Mouse (Mus musculus) midbrain, embryonic 11.5 days (tissue): ENCODE results near the gene Zfp984. TPM values are rescaled to one million over a fixed set of nuclear protein-coding genes. Genes with fewer than 3 reads are reported as not detected.
"Not testable (repeated sequence)": the region's sequence is repeated elsewhere in the genome, so short reads cannot be mapped to it uniquely, and the experiment has no call there.

Source experiments
- ATAC-seq: fragments of 200-750 bp; cut with Nextera tagmentation; 2 replicates; pipeline ENCODE4 v1.8.0; 2017; ENCODE audit warnings: moderate TSS enrichment, moderate library complexity; ENCODE audit not compliant: low FRiP score
- DNase-seq: peaks from one replicate; pipeline ENCODE4 v3.0.0; 2015; ENCODE audit warnings: low spot score; ENCODE audit errors: missing footprints
- H3K27ac ChIP-seq: fragments of 300-500 bp; sonication (generic); 2 replicates; pipeline ENCODE4 v1.5.1; 2014; ENCODE audit warnings: low read depth, low read length
- H3K27me3 ChIP-seq: fragments of 300-500 bp; sonication (generic); 2 replicates; pipeline ENCODE4 v1.6.1; 2014; ENCODE audit warnings: mild to moderate bottlenecking, low read length, moderate library complexity, mixed read lengths; ENCODE audit not compliant: control insufficient read depth, insufficient read depth
- H3K36me3 ChIP-seq: fragments of 300-500 bp; sonication (generic); 2 replicates; pipeline ENCODE4 v1.6.1; 2014; ENCODE audit warnings: mild to moderate bottlenecking, low read length, moderate library complexity, mixed read lengths; ENCODE audit not compliant: control insufficient read depth, insufficient read depth
- H3K4me1 ChIP-seq: fragments of 300-500 bp; sonication (generic); 2 replicates; pipeline ENCODE4 v1.6.1; 2014; ENCODE audit warnings: low read length; ENCODE audit not compliant: control insufficient read depth, insufficient read depth
- H3K4me2 ChIP-seq: fragments of 300-500 bp; sonication (generic); 2 replicates; pipeline ENCODE4 v1.6.1; 2014; ENCODE audit warnings: mild to moderate bottlenecking, moderate library complexity
- H3K4me3 ChIP-seq: fragments of 300-500 bp; sonication (generic); 2 replicates; pipeline ENCODE4 v1.5.1; 2014; ENCODE audit warnings: low read depth, low read length
- H3K9ac ChIP-seq: fragments of 300-500 bp; sonication (generic); 2 replicates; pipeline ENCODE4 v1.6.1; 2014; ENCODE audit warnings: low read length
- H3K9me3 ChIP-seq: fragments of 300-500 bp; sonication (generic); 2 replicates; pipeline ENCODE4 v1.6.1; 2016; ENCODE audit warnings: low read length; ENCODE audit not compliant: control insufficient read depth
- WGBS: fragments of 180-500 bp; shearing (Covaris S2); extraction: QIAGEN DNeasy Blood & Tissue Kit; methylation state at CpG from one replicate; pipeline ENCODE4 v1.1.7; 2014; 5-methylcytosine and 5-hydroxymethylcytosine counted together
- polyA plus RNA-seq: library from polyadenylated mRNA; unstranded; fragments of >200 nt; fragmentation: Nextera tagmentation; extraction: Ambion mirVana; gene quantifications from 2 replicates; pipeline ENCODE4 v1.2.1, GENCODE M21; 2014

The Zfp984 gene
- polyA plus RNA-seq, result 8.9 and 9.2 TPM in 2 replicates

DNA sequence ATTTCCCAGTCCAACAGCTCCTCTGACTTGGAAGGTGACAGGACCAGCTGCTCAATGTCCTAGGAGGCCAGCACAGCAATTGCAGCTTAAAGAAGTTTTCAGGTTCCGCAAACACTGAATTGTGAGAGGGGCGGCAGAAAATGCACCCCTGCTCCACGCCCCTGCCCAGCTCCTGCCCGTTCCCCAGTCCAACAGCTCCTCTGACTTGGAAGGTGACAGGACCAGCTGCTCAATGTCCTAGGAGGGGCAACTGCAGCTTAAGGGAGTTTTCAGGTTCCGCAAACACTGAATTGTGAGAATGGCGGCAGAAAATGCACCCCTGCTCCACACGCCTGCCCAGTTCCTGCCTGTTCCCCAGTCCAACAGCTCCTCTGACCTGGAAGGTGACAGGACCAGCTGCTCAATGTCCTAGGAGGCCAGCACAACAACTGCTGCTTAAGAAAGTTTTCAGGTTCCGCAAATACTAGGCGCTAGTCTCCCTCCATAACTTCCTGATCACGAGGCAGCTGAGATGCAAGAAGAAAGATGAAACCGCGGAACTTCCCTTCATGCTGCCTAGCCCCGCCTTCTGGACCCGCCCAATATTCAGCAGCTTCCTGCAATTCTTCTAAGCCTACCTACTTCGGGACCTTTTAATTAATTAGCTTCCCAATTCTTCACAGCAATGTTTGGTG lies at the start of gene Zfp984:
Gene Zfp984, minus strand, starts transcription at position 497 of the 674 bp plus-strand sequence.
- H3K27me3 ChIP-seq, H3K27ac ChIP-seq, H3K9me3 ChIP-seq, H3K4me1 ChIP-seq, H3K36me3 ChIP-seq: not testable (repeated sequence)
- peak; percentile 62 for ATAC-seq
- WGBS, result 12% methylated on average over 15 of the region's 15 CpGs
- Histone ChIP-seq H3K4me2 (peak within 1 kb of the TSS; percentile 53), H3K9ac (peak within 1 kb of the TSS; percentile 57), H3K4me3 (peak within 1 kb of the TSS; percentile 40)
- DNase-seq, result peak; percentile 91

DNA sequence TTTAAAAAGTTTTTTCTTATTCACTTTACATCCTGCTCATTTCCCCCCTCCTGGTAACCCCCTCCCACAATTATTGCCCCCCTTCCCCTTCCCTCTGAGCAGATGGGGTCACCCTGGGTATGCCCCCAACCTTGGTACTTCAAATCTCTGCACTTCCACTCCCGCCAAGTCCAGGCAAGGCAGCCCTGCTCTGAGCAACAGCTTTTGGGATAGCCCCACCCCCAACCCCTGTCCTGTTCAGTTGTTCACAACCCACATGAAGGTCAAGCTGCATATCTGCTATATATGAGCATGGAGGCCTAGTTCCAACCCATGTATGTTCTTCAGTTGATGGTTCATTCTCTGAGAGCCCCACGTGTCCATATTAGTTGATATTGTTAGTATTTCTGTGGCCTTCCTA lies 41.2 kb upstream of the Zfp984 start:
- DNase-seq (no peak), ATAC-seq (no peak)
- Histone ChIP-seq H3K9ac (no peak overlapping the region), H3K27ac (no peak overlapping the region), H3K4me1 (peaks cover 7% of the 10 kb centered on the region), H3K36me3 (no peaks in the 10 kb centered on the region), H3K27me3 (no peaks in the 10 kb centered on the region), H3K9me3 (no peaks in the 10 kb centered on the region), H3K4me3 (no peak overlapping the region), H3K4me2 (no peak overlapping the region)
- 81% methylated on average over 2 of the region's 2 CpGs for WGBS

DNA sequence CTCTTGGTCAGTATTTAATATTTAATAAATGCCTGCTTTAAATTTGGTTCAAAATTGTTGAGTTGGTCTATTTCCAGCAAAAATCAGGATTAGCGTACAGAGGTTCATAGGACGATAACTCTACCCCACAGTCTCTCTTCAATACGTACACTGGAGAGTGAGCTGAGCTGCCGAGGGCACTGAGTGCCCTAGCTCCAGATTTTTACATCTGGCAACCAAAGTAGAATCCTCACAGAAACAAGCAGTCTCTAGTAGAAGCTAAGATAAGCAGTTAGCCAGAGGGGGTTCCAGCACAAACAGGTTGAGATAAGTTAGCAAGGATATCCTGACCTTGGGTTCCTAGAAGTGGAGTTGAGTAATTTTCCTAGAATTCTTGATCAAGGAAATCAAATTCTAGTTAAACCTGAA lies 39.0 kb upstream of the Zfp984 start:
- Histone ChIP-seq H3K27ac (no peak overlapping the region), H3K4me2 (peak overlapping the region; percentile 48), H3K9ac (peak overlapping the region; percentile 57), H3K9me3 (no peaks in the 10 kb centered on the region), H3K4me3 (peak overlapping the region; percentile 68), H3K27me3 (no peaks in the 10 kb centered on the region), H3K4me1 (peaks cover 7% of the 10 kb centered on the region), H3K36me3 (no peaks in the 10 kb centered on the region; the same call in 1 of the 2 replicates)
- ATAC-seq (peak; percentile 77), DNase-seq (no peak)
- WGBS, result 8% methylated on average over 4 of the region's 4 CpGs

DNA sequence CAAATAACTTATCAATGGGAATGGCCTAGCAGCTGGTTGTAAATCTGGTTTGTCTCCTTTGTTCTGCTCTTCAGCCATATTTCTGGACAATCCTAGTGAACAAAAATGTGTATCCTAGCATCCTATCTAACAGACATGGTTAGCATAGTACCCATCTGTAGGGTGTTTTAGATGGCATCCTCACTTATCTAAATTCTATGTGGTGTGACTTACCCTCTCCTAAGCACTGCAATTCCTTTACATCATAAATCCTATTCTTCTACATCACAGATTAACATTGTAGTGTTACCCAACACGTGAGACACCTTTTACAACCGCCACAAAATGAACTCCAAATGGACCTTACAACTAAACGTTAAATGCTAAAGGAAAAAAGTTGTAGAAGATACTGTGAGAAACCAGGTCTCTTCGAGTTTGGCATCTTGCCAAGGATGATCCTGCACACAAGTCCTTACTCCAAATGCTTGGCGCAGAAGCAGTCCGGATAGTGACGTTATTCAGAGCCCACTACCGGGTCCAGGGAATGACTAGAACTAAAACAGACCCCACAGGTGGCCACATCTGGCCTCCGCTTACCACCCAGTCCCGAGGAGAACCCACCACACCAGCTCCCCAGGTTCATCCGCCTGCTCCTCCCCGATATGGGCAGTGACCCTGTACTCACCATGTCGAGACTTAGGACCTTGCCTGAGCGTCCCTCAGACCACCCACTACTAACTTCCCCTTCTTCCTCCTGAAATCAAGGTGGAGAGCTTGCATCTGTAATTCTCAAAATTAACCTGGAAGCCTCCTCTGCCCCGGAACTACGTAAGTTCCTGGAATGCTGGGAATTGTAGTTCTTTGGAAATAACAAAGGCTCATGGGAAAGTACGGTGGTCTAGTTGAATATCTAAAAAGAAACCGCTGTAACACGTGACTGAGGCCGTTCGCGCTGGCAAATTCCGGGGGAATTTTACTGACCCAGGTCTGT lies 38.3 kb upstream of the Zfp984 start, which contains the start of gene Zfp933:
Gene Zfp933, minus strand, starts transcription at position 753 of the 970 bp plus-strand sequence.
- peaks cover 7% of the 10 kb centered on the region for H3K4me1 ChIP-seq
- peak within 1 kb of the TSS; percentile 66 for H3K4me2 ChIP-seq
- no peak within 1 kb of the TSS for H3K27ac ChIP-seq
- H3K9ac ChIP-seq, result peak within 1 kb of the TSS; percentile 70
- no peaks in the 10 kb centered on the region; the same call in 1 of the 2 replicates for H3K36me3 ChIP-seq
- no peaks in the 10 kb centered on the region for H3K9me3 ChIP-seq
- ATAC-seq, result peak; percentile 94
- no peaks in the 10 kb centered on the region for H3K27me3 ChIP-seq
- DNase-seq, result peak; percentile 97
- 3% methylated on average over 23 of the region's 23 CpGs for WGBS
- peak within 1 kb of the TSS; percentile 68 for H3K4me3 ChIP-seq

DNA sequence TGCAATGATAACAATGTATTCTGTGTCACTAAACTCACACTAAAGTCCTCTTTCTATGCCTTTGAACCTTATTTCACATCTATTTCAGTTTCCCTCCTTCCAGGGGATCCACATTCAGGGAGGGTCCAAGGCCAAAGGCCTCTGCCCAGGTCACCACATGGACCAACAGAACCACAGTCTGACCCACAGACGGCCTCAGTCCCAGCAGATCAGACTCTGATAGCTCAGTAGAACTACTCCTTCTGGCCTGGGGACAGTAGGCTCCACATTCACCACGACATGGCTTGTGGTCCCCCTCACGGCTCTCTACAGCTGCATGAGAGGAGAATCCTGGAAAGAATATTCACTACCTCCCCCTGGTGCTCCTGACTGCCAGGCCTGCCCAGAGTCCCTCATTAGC lies 33.3 kb upstream of the Zfp984 start:
- Histone ChIP-seq H3K27ac (no peak overlapping the region), H3K9me3 (peaks cover 10% of the 10 kb centered on the region; the same call in 1 of the 2 replicates), H3K9ac (no peak overlapping the region), H3K27me3 (no peaks in the 10 kb centered on the region), H3K4me3 (no peak overlapping the region), H3K36me3 (no peaks in the 10 kb centered on the region; the same call in 1 of the 2 replicates), H3K4me1 (peaks cover 4% of the 10 kb centered on the region), H3K4me2 (no peak overlapping the region)
- 99% methylated on average over 3 of the region's 3 CpGs for WGBS
- DNase-seq (no peak), ATAC-seq (no peak)

DNA sequence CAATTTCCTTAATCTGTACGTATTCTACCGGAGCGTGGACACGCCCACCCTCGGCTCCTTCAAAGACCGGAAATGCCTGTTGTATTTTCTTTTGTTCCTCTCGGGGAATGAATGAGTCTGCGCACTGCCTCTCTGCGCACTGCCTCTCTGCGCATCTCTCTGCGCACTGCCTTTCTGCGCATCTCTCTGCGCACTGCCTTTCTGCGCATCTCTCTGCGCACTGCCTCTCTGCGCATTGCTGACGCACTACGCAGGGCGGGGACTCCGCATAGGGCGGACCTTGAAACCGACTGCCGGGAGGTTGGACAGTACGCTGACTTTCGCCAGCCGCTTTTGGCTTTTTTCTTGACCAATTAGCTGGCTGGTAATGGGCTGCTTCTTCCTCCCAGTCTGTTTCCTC lies 29.7 kb upstream of the Zfp984 start:
- WGBS, result 98% methylated on average over 12 of the region's 26 CpGs
- H3K27me3 ChIP-seq, DNase-seq, H3K9me3 ChIP-seq, H3K4me3 ChIP-seq, ATAC-seq, H3K9ac ChIP-seq, H3K4me1 ChIP-seq, H3K36me3 ChIP-seq, H3K27ac ChIP-seq, H3K4me2 ChIP-seq: not testable (repeated sequence)

DNA sequence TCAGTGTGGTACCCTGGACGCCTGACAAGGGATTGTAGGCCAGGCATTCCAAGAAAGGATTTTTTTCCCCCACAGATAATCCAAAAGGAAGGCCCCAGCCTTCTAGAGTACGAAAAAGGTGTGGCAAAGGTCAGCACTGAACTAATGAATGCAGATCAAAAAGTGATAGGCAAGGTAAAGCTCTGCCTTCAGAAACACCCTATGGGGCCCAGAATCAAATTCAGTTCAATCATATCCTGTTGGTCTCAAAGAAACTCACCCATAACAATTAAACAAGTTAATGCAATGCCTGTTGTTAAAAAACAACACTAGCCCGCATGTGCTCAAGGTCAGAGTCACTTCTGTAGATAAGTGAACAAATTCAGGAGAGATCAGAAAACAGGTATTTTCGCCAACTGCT lies 14.8 kb upstream of the Zfp984 start:
- Histone ChIP-seq H3K9ac (no peak overlapping the region), H3K9me3 (peaks cover 44% of the 10 kb centered on the region), H3K36me3 (peaks cover 24% of the 10 kb centered on the region), H3K4me1 (no peaks in the 10 kb centered on the region), H3K4me2 (no peak overlapping the region), H3K27me3 (no peaks in the 10 kb centered on the region), H3K4me3 (no peak overlapping the region), H3K27ac (no peak overlapping the region)
- DNase-seq (no peak), ATAC-seq (no peak)
- WGBS, result 91% methylated on average over 4 of the region's 4 CpGs

DNA sequence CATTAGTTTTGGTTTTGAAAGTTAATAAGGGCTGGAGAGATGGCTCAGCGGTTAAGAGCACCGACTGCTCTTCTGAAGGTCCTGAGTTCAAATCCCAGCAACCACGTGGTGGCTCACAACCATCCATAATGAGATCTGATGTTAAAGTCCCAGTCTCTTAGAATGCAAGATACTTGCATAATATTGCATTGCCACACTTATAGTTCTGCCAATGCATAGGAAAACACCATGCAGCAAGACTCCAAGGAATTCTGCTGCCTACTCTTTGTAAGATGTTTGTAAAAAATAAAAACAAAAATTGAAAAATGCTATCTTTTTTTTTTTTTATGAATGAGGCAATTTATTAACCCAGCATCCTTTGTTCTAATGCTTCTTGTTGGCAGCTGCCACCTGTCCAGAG lies 11.8 kb upstream of the Zfp984 start:
- H3K9ac ChIP-seq, H3K27me3 ChIP-seq, H3K4me3 ChIP-seq, DNase-seq, H3K27ac ChIP-seq, H3K4me1 ChIP-seq, H3K4me2 ChIP-seq, ATAC-seq: not testable (repeated sequence)
- WGBS, result 89% methylated on average over 3 of the region's 3 CpGs
- Histone ChIP-seq H3K9me3 (peaks cover 30% of the 10 kb centered on the region), H3K36me3 (peaks cover 13% of the 10 kb centered on the region)

DNA sequence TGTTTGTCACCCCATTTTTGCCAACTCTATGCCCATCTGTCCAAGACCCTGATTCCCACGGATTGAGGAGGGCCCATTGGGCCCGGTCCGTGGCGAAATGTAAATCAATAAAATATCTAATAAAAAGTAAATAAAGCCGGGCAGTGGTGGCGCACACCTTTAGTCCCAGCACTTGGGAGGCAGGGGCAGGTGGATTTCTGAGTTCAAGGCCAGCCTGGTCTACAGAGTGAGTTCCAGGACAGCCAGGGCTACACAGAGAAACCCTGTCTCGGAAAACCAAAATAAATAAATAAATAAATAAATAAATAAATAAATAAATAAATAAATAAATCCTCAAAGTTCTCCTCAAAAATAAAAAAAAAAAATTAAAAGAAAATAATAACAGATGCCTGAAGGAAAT lies 10.1 kb upstream of the Zfp984 start:
- H3K4me2 ChIP-seq, H3K4me1 ChIP-seq, DNase-seq, H3K9ac ChIP-seq, H3K36me3 ChIP-seq, H3K27ac ChIP-seq, H3K27me3 ChIP-seq, ATAC-seq, H3K4me3 ChIP-seq: not testable (repeated sequence)
- WGBS, result 85% methylated on average over 7 of the region's 7 CpGs
- peaks cover 16% of the 10 kb centered on the region; the same call in 1 of the 2 replicates for H3K9me3 ChIP-seq
